Mouse (Mus musculus): ENCODE data around the gene Olfr1009. TPM values are rescaled to one million over a fixed set of nuclear protein-coding genes. Genes with fewer than 3 reads are reported as not detected.
A peak's percentile ranks its signal among the peaks of the same experiment; 100 is the strongest.

Gene Olfr1009
- total RNA-seq, 1 experiment, result not detected

DNA sequence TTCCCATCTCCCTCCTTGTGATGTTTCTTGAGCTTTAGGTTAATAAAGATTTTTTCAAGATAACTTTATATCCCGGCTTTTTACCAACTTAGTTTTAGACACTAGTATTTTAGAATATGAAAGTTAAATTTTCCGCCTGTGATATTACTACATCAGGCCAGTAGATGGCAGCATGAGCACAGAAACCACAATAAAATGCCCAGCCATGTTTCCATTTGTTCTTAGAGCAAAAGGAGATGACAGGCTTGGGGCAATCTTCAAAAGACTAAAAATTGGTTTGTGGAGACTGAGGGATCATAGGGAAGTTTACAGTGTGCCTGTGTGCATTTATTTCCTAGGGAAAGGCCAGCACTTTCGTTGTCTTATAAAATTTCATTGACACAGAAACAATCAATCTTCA is 10.6 kb downstream of the Olfr1009 start:
- peak; percentile 83 for TF ChIP-seq ZC3H11A (IDR thresholded peaks at IDR 0.05; ENCODE audit: borderline replicate concordance, low read depth, low read length)
- no peak for TF ChIP-seq CHD2 (IDR thresholded peaks at IDR 0.05; ENCODE audit: low read depth, low read length)
- no peaks in the 10 kb centered on the region for H3K4me1 ChIP-seq (ENCODE audit: control insufficient read depth in 2 of 2, insufficient read depth in 2 of 2, low read length in 2 of 2, poor library complexity in 1 of 2)
- H3K9ac ChIP-seq (ENCODE audit: insufficient read depth, low read depth, low read length, poor library complexity, severe bottlenecking), result no peak overlapping the region
- in situ Hi-C loops (cut with MboI; ENCODE audit: low sequenced_read_pairs in 2 of 2, unreplicated experiment in 2 of 2), result loop anchor here in 1 of 2 experiments (10.0 kb wide), 1 partner anchor 739 kb away; no protein-coding TSS in a partner anchor
- no peaks in the 10 kb centered on the region for H3K9me3 ChIP-seq (ENCODE audit: control insufficient read depth, insufficient read depth, low read depth, low read length)
- peak; percentile 19 for DNase-seq (ENCODE audit: low read depth, low spot score)
- H3K27ac ChIP-seq (ENCODE audit: insufficient read depth, low read depth, low read length, poor library complexity, severe bottlenecking), result no peak overlapping the region
- H3K4me3 ChIP-seq (ENCODE audit: insufficient read depth in 1 of 2, low read depth in 1 of 2, low read length in 2 of 2, poor library complexity in 1 of 2, severe bottlenecking in 1 of 2), result no peak overlapping the region
- H3K36me3 ChIP-seq (ENCODE audit: control insufficient read depth, insufficient read depth, low read length, poor library complexity, severe bottlenecking), result no peaks in the 10 kb centered on the region

DNA sequence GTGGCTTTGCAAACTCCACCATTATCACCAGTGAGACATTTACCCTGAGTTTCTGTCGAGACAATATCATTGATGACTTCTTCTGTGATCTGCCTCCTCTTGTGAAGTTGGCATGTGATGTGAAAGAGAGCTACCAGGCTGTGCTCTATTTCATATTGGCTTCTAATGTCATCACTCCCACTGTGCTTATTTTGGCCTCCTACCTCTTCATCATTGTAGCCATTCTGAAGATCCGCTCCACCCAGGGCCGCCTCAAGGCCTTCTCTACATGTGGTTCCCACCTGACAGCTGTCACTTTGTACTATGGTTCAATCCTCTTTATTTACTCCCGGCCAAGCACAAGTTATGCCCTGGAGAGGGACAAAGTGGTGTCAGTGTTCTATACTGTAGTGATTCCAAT is 38.6 kb downstream of the Olfr1009 start:
- no peak for DNase-seq (ENCODE audit: low read depth, low spot score)
- Histone ChIP-seq H3K27ac (ENCODE audit: insufficient read depth, low read depth, low read length, poor library complexity, severe bottlenecking) (no peak overlapping the region), H3K4me1 (ENCODE audit: control insufficient read depth in 2 of 2, insufficient read depth in 2 of 2, low read length in 2 of 2, poor library complexity in 1 of 2) (no peaks in the 10 kb centered on the region), H3K9me3 (ENCODE audit: control insufficient read depth, insufficient read depth, low read depth, low read length) (no peaks in the 10 kb centered on the region), H3K4me3 (ENCODE audit: insufficient read depth in 1 of 2, low read depth in 1 of 2, low read length in 2 of 2, poor library complexity in 1 of 2, severe bottlenecking in 1 of 2) (no peak overlapping the region), H3K36me3 (ENCODE audit: control insufficient read depth, insufficient read depth, low read length, poor library complexity, severe bottlenecking) (no peaks in the 10 kb centered on the region), H3K9ac (ENCODE audit: insufficient read depth, low read depth, low read length, poor library complexity, severe bottlenecking) (no peak overlapping the region)
- TF ChIP-seq ZC3H11A (IDR thresholded peaks at IDR 0.05; ENCODE audit: borderline replicate concordance, low read depth, low read length), result no peak
- no peak for TF ChIP-seq CHD2 (IDR thresholded peaks at IDR 0.05; ENCODE audit: low read depth, low read length)
- TF ChIP-seq MAFK (IDR thresholded peaks at IDR 0.05; ENCODE audit: insufficient read depth, low read depth, low read length), result no peak
- TF ChIP-seq HCFC1 (IDR thresholded peaks at IDR 0.05; ENCODE audit: borderline replicate concordance, insufficient read depth, low read length), result no peak
- TF ChIP-seq ZNF384 (IDR thresholded peaks at IDR 0.05; ENCODE audit: low read depth, low read length), result no peak
- in situ Hi-C loops (cut with MboI; ENCODE audit: low sequenced_read_pairs in 2 of 2, unreplicated experiment in 2 of 2), result no loop called here

DNA sequence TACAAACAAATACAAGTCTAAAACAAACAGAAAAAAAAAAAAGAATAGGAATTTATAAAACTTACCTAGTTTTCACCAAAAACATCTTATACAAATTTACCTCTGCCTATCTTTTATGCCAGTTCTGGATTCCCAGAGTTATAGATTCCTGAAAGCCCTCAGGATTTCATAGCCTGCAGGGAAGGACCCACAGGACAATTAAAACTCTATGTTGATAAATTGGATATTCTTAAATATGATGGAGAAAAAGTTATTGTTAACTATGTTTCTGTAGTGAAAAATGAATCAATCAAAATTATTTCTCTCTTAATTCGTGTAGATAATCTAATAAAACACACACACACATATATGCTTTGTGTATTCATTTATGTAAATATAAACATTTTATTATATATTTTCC is 47.4 kb downstream of the Olfr1009 start, which contains the start of gene Olfr1012:
TSS of gene Olfr1012 (minus strand) at position 101 of the 400 bp plus-strand sequence.
- no peak for DNase-seq (ENCODE audit: low read depth, low spot score)
- Histone ChIP-seq H3K27ac (ENCODE audit: insufficient read depth, low read depth, low read length, poor library complexity, severe bottlenecking) (no peak within 1 kb of the TSS), H3K9me3 (ENCODE audit: control insufficient read depth, insufficient read depth, low read depth, low read length) (no peaks in the 10 kb centered on the region), H3K4me3 (ENCODE audit: insufficient read depth in 1 of 2, low read depth in 1 of 2, low read length in 2 of 2, poor library complexity in 1 of 2, severe bottlenecking in 1 of 2) (no peak within 1 kb of the TSS), H3K36me3 (ENCODE audit: control insufficient read depth, insufficient read depth, low read length, poor library complexity, severe bottlenecking) (no peaks in the 10 kb centered on the region), H3K9ac (ENCODE audit: insufficient read depth, low read depth, low read length, poor library complexity, severe bottlenecking) (no peak within 1 kb of the TSS), H3K4me1 (ENCODE audit: control insufficient read depth in 2 of 2, insufficient read depth in 2 of 2, low read length in 2 of 2, poor library complexity in 1 of 2) (no peaks in the 10 kb centered on the region)
- in situ Hi-C loops (cut with MboI; ENCODE audit: low sequenced_read_pairs in 2 of 2, unreplicated experiment in 2 of 2), result no loop called here
- TF ChIP-seq ZC3H11A (IDR thresholded peaks at IDR 0.05; ENCODE audit: borderline replicate concordance, low read depth, low read length) (no peak), CHD2 (IDR thresholded peaks at IDR 0.05; ENCODE audit: low read depth, low read length) (no peak), MAFK (IDR thresholded peaks at IDR 0.05; ENCODE audit: insufficient read depth, low read depth, low read length) (no peak), HCFC1 (IDR thresholded peaks at IDR 0.05; ENCODE audit: borderline replicate concordance, insufficient read depth, low read length) (no peak), ZNF384 (IDR thresholded peaks at IDR 0.05; ENCODE audit: low read depth, low read length) (no peak)

DNA sequence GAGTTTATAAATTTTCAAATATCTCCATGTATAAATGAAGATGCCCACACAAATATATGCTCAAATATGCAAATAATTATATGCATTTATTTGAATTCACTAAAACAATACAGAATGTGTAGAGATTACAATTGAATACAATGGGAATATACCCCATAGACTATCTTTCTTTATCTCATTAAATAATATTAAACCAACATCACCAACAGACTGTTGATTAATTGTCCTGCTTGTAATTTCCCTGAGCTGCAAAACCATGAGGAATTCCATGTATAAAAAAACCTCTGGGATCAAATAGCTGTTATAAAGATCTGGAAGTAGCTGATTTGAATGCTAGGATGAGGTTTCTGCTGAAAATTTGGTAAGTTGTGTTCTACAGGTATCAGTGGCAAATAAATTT is 51.6 kb downstream of the Olfr1009 start, which contains the start of gene Olfr1013:
TSS of gene Olfr1013 (plus strand) at position 301 of the 400 bp plus-strand sequence.
- no peak for TF ChIP-seq MAFK (IDR thresholded peaks at IDR 0.05; ENCODE audit: insufficient read depth, low read depth, low read length)
- no peak for TF ChIP-seq ZC3H11A (IDR thresholded peaks at IDR 0.05; ENCODE audit: borderline replicate concordance, low read depth, low read length)
- TF ChIP-seq HCFC1 (IDR thresholded peaks at IDR 0.05; ENCODE audit: borderline replicate concordance, insufficient read depth, low read length), result no peak
- Histone ChIP-seq H3K9me3 (ENCODE audit: control insufficient read depth, insufficient read depth, low read depth, low read length) (no peaks in the 10 kb centered on the region), H3K4me3 (ENCODE audit: insufficient read depth in 1 of 2, low read depth in 1 of 2, low read length in 2 of 2, poor library complexity in 1 of 2, severe bottlenecking in 1 of 2) (no peak within 1 kb of the TSS), H3K9ac (ENCODE audit: insufficient read depth, low read depth, low read length, poor library complexity, severe bottlenecking) (no peak within 1 kb of the TSS), H3K4me1 (ENCODE audit: control insufficient read depth in 2 of 2, insufficient read depth in 2 of 2, low read length in 2 of 2, poor library complexity in 1 of 2) (no peaks in the 10 kb centered on the region), H3K36me3 (ENCODE audit: control insufficient read depth, insufficient read depth, low read length, poor library complexity, severe bottlenecking) (no peaks in the 10 kb centered on the region), H3K27ac (ENCODE audit: insufficient read depth, low read depth, low read length, poor library complexity, severe bottlenecking) (no peak within 1 kb of the TSS)
- in situ Hi-C loops (cut with MboI; ENCODE audit: low sequenced_read_pairs in 2 of 2, unreplicated experiment in 2 of 2), result no loop called here
- DNase-seq (ENCODE audit: low read depth, low spot score), result no peak

- H3K4me3 ChIP-seq (ENCODE audit: insufficient read depth in 1 of 2, low read depth in 1 of 2, low read length in 2 of 2, poor library complexity in 1 of 2, severe bottlenecking in 1 of 2), result no peak within 1 kb of the TSS
- H3K36me3 ChIP-seq (ENCODE audit: control insufficient read depth, insufficient read depth, low read length, poor library complexity, severe bottlenecking), result no peaks in the 10 kb centered on the region
- H3K9me3 ChIP-seq (ENCODE audit: control insufficient read depth, insufficient read depth, low read depth, low read length), result no peaks in the 10 kb centered on the region
- no peak within 1 kb of the TSS for H3K27ac ChIP-seq (ENCODE audit: insufficient read depth, low read depth, low read length, poor library complexity, severe bottlenecking)
- no peak for DNase-seq (ENCODE audit: low read depth, low spot score)
- TF ChIP-seq MAFK (IDR thresholded peaks at IDR 0.05; ENCODE audit: insufficient read depth, low read depth, low read length) (no peak), CHD2 (IDR thresholded peaks at IDR 0.05; ENCODE audit: low read depth, low read length) (no peak), HCFC1 (IDR thresholded peaks at IDR 0.05; ENCODE audit: borderline replicate concordance, insufficient read depth, low read length) (no peak), ZC3H11A (IDR thresholded peaks at IDR 0.05; ENCODE audit: borderline replicate concordance, low read depth, low read length) (no peak), ZNF384 (IDR thresholded peaks at IDR 0.05; ENCODE audit: low read depth, low read length) (no peak)
- no peak within 1 kb of the TSS for H3K9ac ChIP-seq (ENCODE audit: insufficient read depth, low read depth, low read length, poor library complexity, severe bottlenecking)
- H3K4me1 ChIP-seq (ENCODE audit: control insufficient read depth in 2 of 2, insufficient read depth in 2 of 2, low read length in 2 of 2, poor library complexity in 1 of 2), result no peaks in the 10 kb centered on the region
- in situ Hi-C loops (cut with MboI; ENCODE audit: low sequenced_read_pairs in 2 of 2, unreplicated experiment in 2 of 2), result no loop called here
These were observed 57.2 kb downstream of the Olfr1009 start, which contains the start of gene Olfr1014 for GRCm38 (mm10) chr2:85772413-85772812. Gene Olfr1014, plus strand, starts transcription at chr2:85772713.

Other genes with a start within 250 kb of the Olfr1009 start
- not detected in 2 replicates for gene 4833423E24Rik, start 196.4 kb upstream of the Olfr1009 start, total RNA-seq (2012; rRNA removed)
- gene Olfr996, start 136.2 kb upstream of the Olfr1009 start, total RNA-seq (2012; rRNA removed), result not detected in 2 replicates
- gene Olfr998, start 126.5 kb upstream of the Olfr1009 start, total RNA-seq (2012; rRNA removed), result not detected in 2 replicates
- not detected in 2 replicates for gene Olfr1000, start 103.5 kb upstream of the Olfr1009 start, total RNA-seq (2012; rRNA removed)
- gene Olfr1002, start 64.7 kb upstream of the Olfr1009 start, total RNA-seq (2012; rRNA removed), result not detected in 2 replicates
- gene Olfr154, start 51.0 kb upstream of the Olfr1009 start, total RNA-seq (2012; rRNA removed), result not detected in 2 replicates
- not detected in 2 replicates for gene Olfr1006, start 36.7 kb upstream of the Olfr1009 start, total RNA-seq (2012; rRNA removed)
- gene Olfr1008, start 26.0 kb upstream of the Olfr1009 start, total RNA-seq (2012; rRNA removed), result not detected in 2 replicates
- gene Olfr1012, start 47.3 kb downstream of the Olfr1009 start, total RNA-seq (2012; rRNA removed), result not detected in 2 replicates
- gene Olfr1013, start 51.7 kb downstream of the Olfr1009 start, total RNA-seq (2012; rRNA removed), result not detected in 2 replicates
- gene Olfr1014, start 57.3 kb downstream of the Olfr1009 start, total RNA-seq (2012; rRNA removed), result not detected in 2 replicates
- gene Olfr1015, start 66.6 kb downstream of the Olfr1009 start, total RNA-seq (2012; rRNA removed), result not detected in 2 replicates
- gene Olfr1016, start 87.1 kb downstream of the Olfr1009 start, total RNA-seq (2012; rRNA removed), result not detected in 2 replicates
- not detected in 2 replicates for gene Olfr1018, start 103.1 kb downstream of the Olfr1009 start, total RNA-seq (2012; rRNA removed)
- not detected in 2 replicates for gene Olfr1019, start 130.1 kb downstream of the Olfr1009 start, total RNA-seq (2012; rRNA removed)
- not detected in 2 replicates for gene Olfr1020, start 131.6 kb downstream of the Olfr1009 start, total RNA-seq (2012; rRNA removed)
- gene Olfr1022, start 153.2 kb downstream of the Olfr1009 start, total RNA-seq (2012; rRNA removed), result not detected in 2 replicates
- gene Olfr1023, start 170.2 kb downstream of the Olfr1009 start, total RNA-seq (2012; rRNA removed), result not detected in 2 replicates
- gene Olfr1024, start 189.6 kb downstream of the Olfr1009 start, total RNA-seq (2012; rRNA removed), result not detected in 2 replicates
- not detected in 2 replicates for gene Olfr1025-ps1, start 199.8 kb downstream of the Olfr1009 start, total RNA-seq (2012; rRNA removed)
- gene Olfr1026, start 206.1 kb downstream of the Olfr1009 start, total RNA-seq (2012; rRNA removed), result not detected in 2 replicates
- not detected in 2 replicates for gene Olfr1028, start 235.0 kb downstream of the Olfr1009 start, total RNA-seq (2012; rRNA removed)